Mouse (Mus musculus) thymus, adult 2 months (tissue): ENCODE data around the gene Gramd4. TPM values are rescaled to one million over a fixed set of nuclear protein-coding genes. Genes with fewer than 3 reads are reported as not detected.

Experiments
- DNase-seq: peaks from one replicate; pipeline ENCODE4 v3.0.0; 2021
- H3K27ac ChIP-seq: fragments of 200-500 bp; 2 replicates; pipeline ENCODE4 v1.5.1; 2012; ENCODE audit warnings: low read length, control low read depth; ENCODE audit not compliant: control insufficient read depth, insufficient read depth
- H3K27me3 ChIP-seq: fragments of 200-500 bp; 2 replicates; pipeline ENCODE4 v1.6.1; 2012; ENCODE audit warnings: mild to moderate bottlenecking, low read length, moderate library complexity, mixed read lengths; ENCODE audit not compliant: control insufficient read depth, insufficient read depth
- H3K36me3 ChIP-seq: fragments of 200-500 bp; 2 replicates; pipeline ENCODE4 v1.6.1; 2012; ENCODE audit warnings: mild to moderate bottlenecking, low read length, moderate library complexity; ENCODE audit not compliant: control insufficient read depth, insufficient read depth
- H3K4me1 ChIP-seq: fragments of 200-500 bp; replicated peaks from 2 replicates; pipeline ENCODE4 v1.6.1; 2012; ENCODE audit warnings: low read length; ENCODE audit not compliant: control insufficient read depth, insufficient read depth
- H3K4me3 ChIP-seq: fragments of 200-500 bp; 2 replicates; pipeline ENCODE4 v1.5.1; 2012; ENCODE audit warnings: mild to moderate bottlenecking, low read length, control low read depth, moderate library complexity; ENCODE audit not compliant: control insufficient read depth, insufficient read depth
- CTCF ChIP-seq: fragments of 200-500 bp; IDR thresholded peaks from 2 replicates; pipeline ENCODE4 v1.5.1; 2012; ENCODE audit warnings: mild to moderate bottlenecking, control low read depth, low read length, moderate library complexity, borderline replicate concordance; ENCODE audit not compliant: control insufficient read depth, poor library complexity, insufficient read depth; ENCODE audit errors: extremely low read depth
- POLR2A ChIP-seq: fragments of 200-500 bp; IDR thresholded peaks from 2 replicates; pipeline ENCODE4 v1.6.1; 2012; ENCODE audit warnings: mild to moderate bottlenecking, low read length, control low read depth, moderate library complexity; ENCODE audit not compliant: control insufficient read depth, poor library complexity, insufficient read depth; ENCODE audit errors: extremely low read depth
- WGBS: fragments of 180-500 bp; shearing (Covaris S2); methylation state at CpG from one replicate; pipeline ENCODE4 v1.1.7; 2018; 5-methylcytosine and 5-hydroxymethylcytosine counted together
- polyA plus RNA-seq: library from polyadenylated mRNA; depleted of rRNA; stranded (reverse); fragments of >200 nt; gene quantifications from 2 replicates; pipeline ENCODE4 v1.2.3, GENCODE M21; 2012

Gene Gramd4
- polyA plus RNA-seq, 1 experiment: 37.1 TPM

DNA sequence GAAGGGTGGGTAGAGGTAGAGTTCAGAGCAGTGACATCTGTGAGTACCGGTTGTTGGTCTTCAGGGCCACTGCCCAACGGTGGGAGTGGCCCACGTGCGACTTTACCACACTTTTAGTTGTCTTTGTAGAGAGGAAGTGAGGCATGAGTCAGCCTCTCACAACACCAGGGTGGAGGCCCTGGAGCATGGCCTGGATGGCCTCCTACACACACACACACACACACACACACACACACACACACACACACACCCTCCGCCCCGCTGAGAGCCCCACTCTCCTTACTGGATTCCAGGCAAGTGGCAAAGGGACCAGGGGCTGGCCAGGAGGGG, 10.1 kb downstream of the Gramd4 start:
- H3K27ac ChIP-seq: peak overlapping the region; percentile 82; the same call in 1 of the 2 replicates
- H3K36me3 ChIP-seq: no peaks in the 10 kb centered on the region
- TF ChIP-seq CTCF (no peak), POLR2A (no peak)
- WGBS: 8% methylated on average over 6 of the region's 6 CpGs
- peaks cover 86% of the 10 kb centered on the region for H3K4me1 ChIP-seq
- H3K4me3 ChIP-seq: no peak overlapping the region
- no peaks in the 10 kb centered on the region for H3K27me3 ChIP-seq
- peak; percentile 52 for DNase-seq

DNA sequence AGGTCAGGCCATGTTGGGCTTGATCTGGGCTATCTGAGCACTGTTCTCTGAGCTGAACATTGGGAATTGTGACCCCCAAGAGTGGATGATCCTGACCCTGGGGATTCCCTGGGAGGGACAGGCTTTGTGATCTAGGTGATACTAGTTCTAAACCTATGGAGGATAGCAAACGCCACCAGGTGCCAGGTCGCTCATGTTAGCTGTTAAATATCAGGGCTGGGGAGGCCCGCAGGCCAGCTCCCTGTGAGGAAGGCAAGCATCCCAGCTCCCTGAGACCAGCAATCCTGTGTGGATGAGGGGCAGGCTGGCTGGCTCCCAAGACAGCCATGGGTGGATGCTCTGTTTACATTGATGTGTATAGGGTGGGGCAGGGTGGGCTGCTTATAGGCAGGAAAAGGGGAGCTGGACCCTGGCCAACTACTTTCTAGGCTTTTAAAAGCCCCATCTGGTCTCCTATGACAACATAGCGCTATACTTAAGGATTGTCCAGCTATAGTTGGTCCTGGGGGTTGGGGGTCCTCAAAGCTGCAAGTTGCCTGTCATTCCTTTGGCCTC, 10.5 kb downstream of the Gramd4 start:
- Histone ChIP-seq H3K27me3 (no peaks in the 10 kb centered on the region), H3K4me3 (no peak overlapping the region), H3K4me1 (peaks cover 82% of the 10 kb centered on the region), H3K27ac (peak overlapping the region; percentile 39; the same call in 1 of the 2 replicates), H3K36me3 (no peaks in the 10 kb centered on the region)
- no peak for DNase-seq
- 93% methylated on average over 4 of the region's 4 CpGs for WGBS
- TF ChIP-seq CTCF (no peak), POLR2A (no peak)

DNA sequence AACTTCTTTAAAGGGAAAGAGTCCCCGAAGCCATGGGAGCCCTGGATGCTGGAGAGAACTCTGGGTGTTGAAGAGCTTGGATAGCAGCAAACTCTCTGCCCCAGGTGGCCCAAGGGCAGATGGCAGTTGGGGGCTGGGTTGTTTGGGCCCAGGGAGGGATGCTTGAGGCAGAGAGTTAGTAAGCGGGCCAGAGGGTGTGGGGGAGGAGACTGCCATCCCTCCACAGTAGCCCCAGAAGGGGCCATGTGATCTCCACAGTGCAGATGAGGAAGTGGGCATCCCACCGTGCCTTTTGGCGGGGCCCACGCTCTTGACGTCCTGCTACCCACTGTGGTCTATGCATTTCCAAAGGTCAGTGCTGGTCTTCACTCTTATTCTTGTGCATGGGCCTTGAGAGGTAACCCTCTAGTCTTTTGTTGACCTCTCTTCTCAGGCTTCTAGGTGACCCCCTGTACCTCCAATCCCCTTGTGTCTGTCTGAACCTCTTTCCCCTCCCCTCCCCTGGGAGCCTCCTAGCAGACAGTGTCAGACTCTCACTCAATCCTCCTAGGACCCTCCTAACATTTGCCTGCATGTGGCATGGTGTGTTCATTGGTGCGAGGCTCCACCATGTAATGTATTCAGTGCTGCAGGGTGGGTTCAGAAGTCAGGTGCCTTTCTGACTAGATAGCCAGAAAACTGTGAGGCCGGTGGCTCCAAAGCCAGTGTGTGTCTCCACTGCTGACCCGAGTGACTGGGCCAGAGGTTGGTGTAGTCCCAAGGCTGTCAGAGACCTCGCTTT, 11.7 kb downstream of the Gramd4 start:
- Histone ChIP-seq H3K36me3 (no peaks in the 10 kb centered on the region), H3K4me3 (no peak overlapping the region), H3K27ac (peak overlapping the region; percentile 13; the same call in 1 of the 2 replicates), H3K4me1 (peaks cover 73% of the 10 kb centered on the region), H3K27me3 (no peaks in the 10 kb centered on the region)
- DNase-seq: no peak
- no peak for TF ChIP-seq POLR2A
- TF ChIP-seq CTCF: no peak
- WGBS: 57% methylated on average over 10 of the region's 10 CpGs

DNA sequence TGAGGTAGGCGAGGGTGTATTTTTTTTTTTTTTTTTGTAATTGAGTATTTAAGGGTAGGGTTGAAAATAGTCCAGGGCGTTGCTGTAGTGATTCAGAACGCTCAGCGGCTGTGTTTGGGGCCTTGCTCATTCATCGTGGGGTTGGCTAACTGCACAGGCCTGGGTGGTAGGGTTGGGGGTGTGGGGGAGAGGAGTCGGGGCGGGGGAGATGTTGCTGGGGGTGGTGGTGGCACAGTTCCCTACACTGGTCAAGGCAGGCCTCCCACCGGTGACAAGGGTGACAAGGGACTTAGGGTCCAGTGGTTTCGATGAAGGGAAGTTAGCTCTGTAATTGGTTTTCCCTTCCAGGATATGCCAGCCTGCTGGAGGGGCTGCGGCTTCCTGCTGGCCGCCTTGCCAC, 12.9 kb downstream of the Gramd4 start:
- H3K27me3 ChIP-seq: no peaks in the 10 kb centered on the region
- H3K27ac ChIP-seq: no peak overlapping the region
- WGBS: 15% methylated on average over 11 of the region's 11 CpGs
- TF ChIP-seq POLR2A: no peak
- no peak for TF ChIP-seq CTCF
- no peak overlapping the region for H3K4me3 ChIP-seq
- DNase-seq: no peak
- peaks cover 61% of the 10 kb centered on the region for H3K4me1 ChIP-seq
- no peaks in the 10 kb centered on the region for H3K36me3 ChIP-seq

DNA sequence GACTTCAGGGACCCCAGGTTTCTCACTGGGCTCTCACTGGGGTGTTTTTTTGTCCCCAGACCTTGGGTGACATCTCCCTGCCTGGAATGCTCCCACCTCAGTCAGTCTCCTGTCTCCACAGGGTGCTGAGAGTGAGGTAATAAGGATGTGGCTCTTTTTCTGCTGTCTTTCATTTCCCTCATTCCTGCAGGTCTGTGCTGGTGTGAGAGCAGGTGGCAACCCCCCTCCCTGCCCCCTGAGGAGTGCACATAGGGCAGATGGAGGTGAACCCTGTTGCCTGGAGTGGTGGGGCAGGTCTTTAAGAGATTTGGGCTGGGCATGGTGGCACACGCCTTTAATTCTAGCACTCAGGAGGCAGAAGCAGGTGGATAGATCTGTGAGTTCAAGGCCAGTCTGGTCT, 13.7 kb downstream of the Gramd4 start:
- Histone ChIP-seq H3K27me3 (no peaks in the 10 kb centered on the region), H3K4me1 (peaks cover 59% of the 10 kb centered on the region), H3K27ac (0 out of 2 replicates have a peak overlapping the region, but pooled peaks have one; percentile 15), H3K36me3 (no peaks in the 10 kb centered on the region), H3K4me3 (no peak overlapping the region)
- DNase-seq: no peak
- WGBS: 21% methylated on average over 1 of the region's 1 CpGs
- TF ChIP-seq POLR2A (no peak), CTCF (no peak)

DNA sequence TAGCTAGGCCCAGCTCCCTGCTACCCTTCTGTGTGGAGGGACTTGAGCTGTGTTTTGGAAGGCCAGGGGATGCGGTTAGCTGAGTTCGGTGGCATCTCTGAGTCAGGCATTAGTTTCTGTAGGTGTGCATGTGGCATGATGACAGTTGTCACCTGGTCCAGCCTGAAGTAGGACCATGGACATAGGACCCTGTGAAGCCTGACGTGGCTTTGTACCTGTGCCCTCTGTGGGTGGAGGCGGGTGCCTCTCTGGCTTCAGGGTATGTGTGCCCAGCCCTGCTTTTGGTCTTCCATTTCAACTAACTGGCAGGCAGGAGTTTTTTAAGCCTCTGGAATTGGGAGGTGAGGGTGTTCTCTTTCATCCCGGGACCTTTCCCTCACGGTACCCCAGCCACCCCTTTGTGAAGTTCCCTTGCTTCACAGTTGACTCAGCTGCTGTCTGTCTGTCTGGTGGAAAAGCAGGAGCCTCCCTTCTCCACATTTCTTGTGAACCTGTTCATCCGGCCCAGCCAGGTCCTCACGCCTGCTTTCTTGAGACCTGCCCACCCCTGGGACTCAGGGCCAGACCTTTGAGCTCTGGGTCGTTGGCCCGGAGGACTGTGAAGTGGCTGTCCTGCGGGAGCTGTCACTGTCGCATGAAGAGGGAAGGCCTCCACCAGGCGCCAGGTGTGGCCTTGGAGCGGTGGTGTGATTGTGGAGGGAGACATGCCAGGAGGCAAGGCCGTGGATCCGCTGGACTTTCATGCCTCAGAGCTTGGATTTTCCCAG, 16.9 kb downstream of the Gramd4 start:
- H3K27me3 ChIP-seq: no peaks in the 10 kb centered on the region
- no peaks in the 10 kb centered on the region for H3K36me3 ChIP-seq
- TF ChIP-seq POLR2A (no peak), CTCF (no peak)
- H3K4me3 ChIP-seq: no peak overlapping the region
- H3K27ac ChIP-seq: no peak overlapping the region
- peaks cover 33% of the 10 kb centered on the region for H3K4me1 ChIP-seq
- no peak for DNase-seq
- WGBS: 92% methylated on average over 16 of the region's 16 CpGs
